Mouse (Mus musculus) intestine, embryonic 15.5 days (tissue): ENCODE data around the gene Bach2. TPM values are rescaled to one million over a fixed set of nuclear protein-coding genes. Genes with fewer than 3 reads are reported as not detected.
A peak's percentile ranks its signal among the peaks of the same experiment; 100 is the strongest.

Experiments
- ATAC-seq: fragments of 200-750 bp; cut with Nextera tagmentation; 2 replicates; pipeline ENCODE4 v1.8.0; 2017; ENCODE audit warnings: moderate TSS enrichment, moderate library complexity
- H3K27ac ChIP-seq: fragments of 300-500 bp; sonication (generic); 2 replicates; pipeline ENCODE4 v1.5.1; 2015; ENCODE audit warnings: mild to moderate bottlenecking, inconsistent platforms
- H3K27me3 ChIP-seq: fragments of 300-500 bp; sonication (generic); replicated peaks from 2 replicates; pipeline ENCODE4 v1.6.1; 2015; ENCODE audit warnings: inconsistent platforms
- H3K36me3 ChIP-seq: fragments of 300-500 bp; sonication (generic); 2 replicates; pipeline ENCODE4 v1.6.1; 2015; ENCODE audit warnings: inconsistent platforms
- H3K4me1 ChIP-seq: fragments of 300-500 bp; sonication (generic); replicated peaks from 2 replicates; pipeline ENCODE4 v1.6.1; 2015; ENCODE audit warnings: inconsistent platforms
- H3K4me2 ChIP-seq: fragments of 300-500 bp; sonication (generic); replicated peaks from 2 replicates; pipeline ENCODE4 v1.6.1; 2015; ENCODE audit warnings: mild to moderate bottlenecking, inconsistent platforms
- H3K4me3 ChIP-seq: fragments of 300-500 bp; sonication (generic); replicated peaks from 2 replicates; pipeline ENCODE4 v1.5.1; 2015; ENCODE audit warnings: inconsistent platforms
- H3K9ac ChIP-seq: fragments of 300-500 bp; sonication (generic); 2 replicates; pipeline ENCODE4 v1.6.1; 2015; ENCODE audit warnings: inconsistent platforms
- H3K9me3 ChIP-seq: fragments of 300-500 bp; sonication (generic); 2 replicates; pipeline ENCODE4 v1.6.1; 2016; ENCODE audit warnings: inconsistent platforms
- WGBS: fragments of 180-500 bp; shearing (Covaris S2); methylation state at CpG from one replicate; pipeline ENCODE4 v1.1.7; 2015; 5-methylcytosine and 5-hydroxymethylcytosine counted together
- polyA plus RNA-seq: library from polyadenylated mRNA; unstranded; fragments of >200 nt; fragmentation: Nextera tagmentation; extraction: Ambion mirVana; gene quantifications from 2 replicates; pipeline ENCODE4 v1.2.1, GENCODE M21; 2015

Bach2 gene
- polyA plus RNA-seq, 1 experiment from 2014 or later: 4.7 TPM

- Histone ChIP-seq H3K27ac (no peak within 1 kb of the TSS), H3K4me3 (no peak within 1 kb of the TSS), H3K4me2 (no peak within 1 kb of the TSS), H3K27me3 (no peaks in the 10 kb centered on the region), H3K9ac (no peak within 1 kb of the TSS), H3K36me3 (no peaks in the 10 kb centered on the region), H3K4me1 (no peaks in the 10 kb centered on the region), H3K9me3 (no peaks in the 10 kb centered on the region)
- no peak for ATAC-seq
- 67% methylated on average over 3 of the region's 3 CpGs for WGBS
Measured at GRCm38 (mm10) chr4:32602660-32603059, 364.1 kb downstream of the Bach2 start, which contains the start of gene Gja10. Gene Gja10 (minus strand): TSS chr4:32602760.

GRCm38 (mm10) chr4:32615034-32615881 is 376.7 kb downstream of the Bach2 start, which contains the start of gene Casp8ap2:
Gene Casp8ap2 (plus strand): TSS chr4:32615451.
- H3K4me1 ChIP-seq: 0 out of 2 replicates have a peak, but pooled peaks cover 6% of the 10 kb centered on the region
- H3K9me3 ChIP-seq: no peaks in the 10 kb centered on the region
- H3K27ac ChIP-seq: peak within 1 kb of the TSS; percentile 74
- peak within 1 kb of the TSS; percentile 78 for H3K4me2 ChIP-seq
- peak within 1 kb of the TSS; percentile 87 for H3K4me3 ChIP-seq
- no peaks in the 10 kb centered on the region for H3K36me3 ChIP-seq
- under 1% methylated on average over 65 of the region's 67 CpGs for WGBS
- peak; percentile 100 for ATAC-seq
- peak within 1 kb of the TSS; percentile 78 for H3K9ac ChIP-seq
- H3K27me3 ChIP-seq: no peaks in the 10 kb centered on the region

GRCm38 (mm10) chr4:32621637-32622036 is 383.0 kb downstream of the Bach2 start:
- Histone ChIP-seq H3K9me3 (no peaks in the 10 kb centered on the region), H3K4me2 (no peak overlapping the region), H3K27ac (no peak overlapping the region), H3K36me3 (no peaks in the 10 kb centered on the region), H3K27me3 (no peaks in the 10 kb centered on the region), H3K4me3 (no peak overlapping the region), H3K9ac (no peak overlapping the region), H3K4me1 (0 out of 2 replicates have a peak, but pooled peaks cover 2% of the 10 kb centered on the region)
- no peak for ATAC-seq
